Mouse (Mus musculus) heart, embryonic 16.5 days (tissue): ENCODE measurements around the gene Vil1. TPM values are rescaled to one million over a fixed set of nuclear protein-coding genes. Genes with fewer than 3 reads are reported as not detected.

Experiments
- ATAC-seq: fragments of 200-750 bp; cut with Nextera tagmentation; replicated peaks from 2 replicates; pipeline ENCODE4 v1.8.0; 2017; ENCODE audit warnings: moderate number of reproducible peaks; ENCODE audit not compliant: insufficient read depth, low FRiP score; ENCODE audit errors: extremely low read depth
- H3K27ac ChIP-seq: fragments of 300-500 bp; sonication (generic); 2 replicates; pipeline ENCODE4 v1.5.1; 2014; ENCODE audit warnings: mild to moderate bottlenecking, low read length, control low read depth, moderate library complexity
- H3K27me3 ChIP-seq: fragments of 300-500 bp; sonication (generic); 2 replicates; pipeline ENCODE4 v1.6.1; 2014; ENCODE audit warnings: low read length, mixed read lengths; ENCODE audit not compliant: control insufficient read depth, insufficient read depth
- H3K36me3 ChIP-seq: fragments of 300-500 bp; sonication (generic); 2 replicates; pipeline ENCODE4 v1.6.1; 2014; ENCODE audit not compliant: control insufficient read depth, insufficient read depth
- H3K4me1 ChIP-seq: fragments of 300-500 bp; sonication (generic); 2 replicates; pipeline ENCODE4 v1.6.1; 2014; ENCODE audit warnings: low read length, mixed read lengths; ENCODE audit not compliant: control insufficient read depth, insufficient read depth
- H3K4me2 ChIP-seq: fragments of 300-500 bp; sonication (generic); 2 replicates; pipeline ENCODE4 v1.6.1; 2014; ENCODE audit warnings: low read depth, mild to moderate bottlenecking, control low read depth, low read length
- H3K4me3 ChIP-seq: fragments of 300-500 bp; sonication (generic); 2 replicates; pipeline ENCODE4 v1.5.1; 2014; ENCODE audit warnings: mild to moderate bottlenecking, control low read depth, low read length
- H3K9ac ChIP-seq: fragments of 300-500 bp; sonication (generic); 2 replicates; pipeline ENCODE4 v1.6.1; 2014; ENCODE audit warnings: low read length, control low read depth
- H3K9me3 ChIP-seq: fragments of 300-500 bp; sonication (generic); replicated peaks from 2 replicates; pipeline ENCODE4 v1.6.1; 2016; ENCODE audit warnings: low read length; ENCODE audit not compliant: control insufficient read depth
- WGBS: fragments of 180-500 bp; shearing (Covaris S2); extraction: QIAGEN DNeasy Blood & Tissue Kit; methylation state at CpG from one replicate; pipeline ENCODE4 v1.1.7; 2014; 5-methylcytosine and 5-hydroxymethylcytosine counted together
- polyA plus RNA-seq: library from polyadenylated mRNA; unstranded; fragments of >200 nt; fragmentation: Nextera tagmentation; extraction: Ambion mirVana; gene quantifications from 2 replicates; pipeline ENCODE4 v1.2.1, GENCODE M21; 2015

Vil1 gene
- polyA plus RNA-seq = 0.37 and 1.7 TPM in 2 replicates

- Histone ChIP-seq H3K27ac (no peak within 1 kb of the TSS), H3K4me2 (no peak within 1 kb of the TSS), H3K4me1 (no peaks in the 10 kb centered on the region), H3K9me3 (no peaks in the 10 kb centered on the region), H3K4me3 (no peak within 1 kb of the TSS), H3K27me3 (no peaks in the 10 kb centered on the region), H3K9ac (no peak within 1 kb of the TSS), H3K36me3 (no peaks in the 10 kb centered on the region)
- 56% methylated on average over 14 of the region's 15 CpGs for WGBS
- no peak for ATAC-seq
Observed at GRCm38 (mm10) chr1:74408589-74409504, at the start of gene Vil1. Gene Vil1, plus strand, starts transcription at chr1:74409376.

GRCm38 (mm10) chr1:74359952-74360517 is 49.1 kb upstream of the Vil1 start:
- H3K36me3 ChIP-seq = no peaks in the 10 kb centered on the region
- no peaks in the 10 kb centered on the region for H3K4me1 ChIP-seq
- no peaks in the 10 kb centered on the region; the same call in 1 of the 2 replicates for H3K9me3 ChIP-seq
- no peaks in the 10 kb centered on the region for H3K27me3 ChIP-seq
- H3K27ac ChIP-seq = no peak overlapping the region
- no peak overlapping the region for H3K4me2 ChIP-seq
- ATAC-seq = no peak
- WGBS = 77% methylated on average over 5 of the region's 5 CpGs
- H3K9ac ChIP-seq = no peak overlapping the region
- H3K4me3 ChIP-seq = no peak overlapping the region

GRCm38 (mm10) chr1:74361812-74362211 is 47.4 kb upstream of the Vil1 start, which contains the start of gene Catip:
Gene Catip, plus strand, starts transcription at chr1:74362108.
- H3K27ac ChIP-seq = no peak within 1 kb of the TSS
- ATAC-seq = peak; percentile 64; the same call in 1 of the 2 replicates
- WGBS = 2% methylated on average over 2 of the region's 2 CpGs
- no peak within 1 kb of the TSS for H3K4me3 ChIP-seq
- no peak within 1 kb of the TSS for H3K9ac ChIP-seq
- H3K9me3 ChIP-seq = no peaks in the 10 kb centered on the region; the same call in 1 of the 2 replicates
- no peaks in the 10 kb centered on the region for H3K4me1 ChIP-seq
- no peak within 1 kb of the TSS for H3K4me2 ChIP-seq
- no peaks in the 10 kb centered on the region for H3K36me3 ChIP-seq
- no peaks in the 10 kb centered on the region for H3K27me3 ChIP-seq

- 49% methylated on average over 17 of the region's 17 CpGs for WGBS
- no peak overlapping the region for H3K9ac ChIP-seq
- no peaks in the 10 kb centered on the region for H3K36me3 ChIP-seq
- H3K4me2 ChIP-seq = no peak overlapping the region
- ATAC-seq = no peak
- no peak overlapping the region for H3K27ac ChIP-seq
- no peaks in the 10 kb centered on the region; the same call in 1 of the 2 replicates for H3K9me3 ChIP-seq
- H3K4me3 ChIP-seq = no peak overlapping the region
- H3K4me1 ChIP-seq = no peaks in the 10 kb centered on the region
- 0 out of 2 replicates have a peak, but pooled peaks cover 1% of the 10 kb centered on the region for H3K27me3 ChIP-seq
Observed at GRCm38 (mm10) chr1:74362325-74363229, 46.6 kb upstream of the Vil1 start.

DNA sequence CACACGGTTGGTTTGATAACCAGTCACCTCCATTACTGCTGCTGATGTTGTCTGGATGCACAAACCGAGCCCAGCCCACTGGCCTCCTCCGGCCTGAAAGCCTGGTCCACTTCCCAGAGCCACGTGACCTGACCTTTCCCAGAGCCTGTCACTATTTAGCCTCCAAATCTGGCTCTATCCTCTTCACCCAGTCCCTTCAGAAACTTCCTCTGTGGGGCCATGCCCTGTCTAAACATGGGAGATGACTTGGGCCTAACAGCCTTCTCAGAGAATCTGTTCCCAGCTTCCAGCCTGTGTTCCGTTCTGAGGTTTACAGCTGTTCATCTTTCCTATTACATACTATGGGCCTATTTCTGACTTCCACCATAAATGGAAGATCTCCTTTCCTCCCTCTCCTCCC is 45.7 kb upstream of the Vil1 start:
- H3K27me3 ChIP-seq = 0 out of 2 replicates have a peak, but pooled peaks cover 3% of the 10 kb centered on the region
- no peak overlapping the region for H3K4me2 ChIP-seq
- no peak for ATAC-seq
- H3K4me3 ChIP-seq = no peak overlapping the region
- H3K27ac ChIP-seq = no peak overlapping the region
- H3K4me1 ChIP-seq = peaks cover 4% of the 10 kb centered on the region; the same call in 1 of the 2 replicates
- H3K9ac ChIP-seq = no peak overlapping the region
- H3K36me3 ChIP-seq = no peaks in the 10 kb centered on the region
- H3K9me3 ChIP-seq = no peaks in the 10 kb centered on the region
- WGBS = 69% methylated on average over 5 of the region's 5 CpGs

DNA sequence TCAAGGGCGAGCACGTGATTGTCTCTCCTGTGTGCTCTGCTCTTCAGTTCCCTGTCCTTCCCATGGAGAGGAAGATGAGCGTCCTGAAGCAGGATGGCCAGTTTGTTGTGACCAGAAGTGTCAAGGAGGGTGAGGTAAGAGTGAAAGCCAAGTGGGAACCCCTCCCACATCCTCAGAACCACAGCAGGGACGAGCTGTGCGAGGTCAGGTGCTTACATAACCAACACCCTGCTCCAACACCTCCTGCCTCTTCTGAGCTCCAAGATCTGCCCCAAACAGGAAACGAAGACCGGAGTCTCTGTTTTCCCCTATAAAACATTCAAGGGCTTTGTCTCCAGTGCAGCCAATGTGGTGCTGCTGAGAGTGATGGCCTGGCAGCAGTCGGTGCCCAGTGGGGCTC is 44.9 kb upstream of the Vil1 start:
- H3K4me2 ChIP-seq = no peak overlapping the region
- no peak for ATAC-seq
- no peak overlapping the region for H3K27ac ChIP-seq
- H3K9me3 ChIP-seq = no peaks in the 10 kb centered on the region
- H3K27me3 ChIP-seq = 0 out of 2 replicates have a peak, but pooled peaks cover 3% of the 10 kb centered on the region
- WGBS = 64% methylated on average over 8 of the region's 8 CpGs
- H3K9ac ChIP-seq = no peak overlapping the region
- H3K36me3 ChIP-seq = no peaks in the 10 kb centered on the region
- H3K4me1 ChIP-seq = peaks cover 4% of the 10 kb centered on the region; the same call in 1 of the 2 replicates
- no peak overlapping the region for H3K4me3 ChIP-seq

- Histone ChIP-seq H3K4me2 (peak overlapping the region; percentile 75), H3K9ac (peak overlapping the region; percentile 63), H3K27me3 (0 out of 2 replicates have a peak, but pooled peaks cover 3% of the 10 kb centered on the region), H3K9me3 (no peaks in the 10 kb centered on the region), H3K27ac (0 out of 2 replicates have a peak overlapping the region, but pooled peaks have one; percentile 26), H3K4me1 (peaks cover 4% of the 10 kb centered on the region; the same call in 1 of the 2 replicates), H3K36me3 (no peaks in the 10 kb centered on the region), H3K4me3 (peak overlapping the region; percentile 46)
- ATAC-seq = peak; percentile 71
- WGBS = 6% methylated on average over 34 of the region's 34 CpGs
Observed at GRCm38 (mm10) chr1:74367886-74368645, 41.1 kb upstream of the Vil1 start.

- Histone ChIP-seq H3K27me3 (0 out of 2 replicates have a peak, but pooled peaks cover 3% of the 10 kb centered on the region), H3K4me3 (no peak overlapping the region), H3K9me3 (no peaks in the 10 kb centered on the region), H3K4me2 (no peak overlapping the region), H3K4me1 (peaks cover 10% of the 10 kb centered on the region), H3K9ac (no peak overlapping the region), H3K27ac (no peak overlapping the region), H3K36me3 (no peaks in the 10 kb centered on the region)
- ATAC-seq = no peak
- 38% methylated on average over 4 of the region's 4 CpGs for WGBS
Observed at GRCm38 (mm10) chr1:74370040-74370439, 39.1 kb upstream of the Vil1 start.
